Mouse (Mus musculus): ENCODE data around the gene Actl6b. TPM values are rescaled to one million over a fixed set of nuclear protein-coding genes. Genes with fewer than 3 reads are reported as not detected.

Gene Actl6b
- total RNA-seq (2021), result 1 to 10 TPM; 3.2 to 4.6 TPM
- long read RNA-seq, experiment 1, partial matches to known transcripts, result 1 of 8 reads
- long read RNA-seq, experiment 1, other reads (novel, unspliced or antisense), result 6 of 8 reads
- long read RNA-seq, experiment 2, partial matches to known transcripts, result 0 of 3 reads
- long read RNA-seq, experiment 2, other reads (novel, unspliced or antisense), result 2 of 3 reads

DNA sequence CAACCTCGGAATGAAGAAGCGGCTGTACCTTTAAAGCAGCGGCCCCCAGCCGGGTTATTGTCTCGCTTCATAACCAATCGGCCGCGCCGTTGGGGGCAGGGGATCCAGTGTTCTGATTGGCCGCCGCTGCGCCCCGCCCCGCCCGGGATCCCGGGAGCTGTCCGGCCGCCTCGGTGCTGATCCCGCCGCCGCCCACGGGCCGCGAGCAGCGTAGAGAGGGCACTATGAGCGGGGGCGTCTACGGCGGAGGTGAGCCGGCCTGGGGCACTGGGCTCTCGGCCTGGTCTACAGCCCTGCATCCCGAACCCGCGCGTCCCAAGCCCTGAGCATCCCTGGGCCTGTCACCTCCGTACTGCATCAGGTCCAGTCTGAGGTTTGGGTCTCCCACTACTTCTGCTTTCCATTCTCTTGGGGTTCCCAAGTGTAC, at the start of gene Actl6b:
Gene Actl6b, plus strand, starts transcription at position 107 of the 427 bp plus-strand sequence.
- peak; percentile 90 for DNase-seq

DNA sequence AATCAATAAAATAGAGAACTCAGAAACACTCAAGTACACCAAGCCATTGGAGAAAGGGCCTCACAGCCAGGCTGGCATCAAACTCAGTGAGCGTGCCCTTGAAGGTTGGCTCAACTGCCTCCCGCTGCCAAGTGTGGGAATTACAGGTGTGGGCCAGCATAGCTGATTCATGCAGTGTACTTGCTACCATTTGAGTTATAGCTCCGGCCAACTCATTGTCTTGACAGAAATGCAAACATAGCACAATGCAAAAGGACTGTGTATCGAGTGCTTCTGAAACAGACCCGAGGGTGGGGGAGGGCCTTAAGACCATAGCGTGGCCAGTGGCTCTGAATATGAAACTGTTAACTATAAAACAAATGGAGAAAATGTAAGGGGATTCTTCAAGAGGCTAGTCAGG, 49.3 kb upstream of the Actl6b start:
- DNase-seq, result peak; percentile 44

DNA sequence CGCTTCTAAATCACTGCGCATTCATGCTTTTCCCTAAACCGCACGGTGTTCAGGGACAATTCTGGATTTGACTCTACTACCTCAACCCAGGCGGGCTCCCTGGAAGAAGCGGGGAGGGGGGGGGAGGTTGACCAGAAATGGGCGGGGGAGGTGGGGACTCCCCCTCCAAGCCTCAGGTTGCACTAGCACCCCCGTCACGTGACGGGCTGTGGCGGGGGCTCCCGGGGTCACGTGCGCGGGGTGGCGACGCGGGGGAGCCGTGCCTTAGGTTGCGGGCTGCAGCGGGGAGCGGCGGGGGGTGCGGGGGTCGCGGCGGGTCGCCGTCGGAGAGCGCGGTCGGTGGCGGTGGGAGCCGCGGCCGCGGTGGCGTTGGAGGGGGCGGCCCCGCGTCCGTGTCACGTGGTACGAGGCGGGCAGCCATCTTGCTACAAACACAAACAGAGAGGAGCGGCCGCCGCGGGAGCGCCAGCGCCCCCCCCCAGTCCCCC, 43.3 kb upstream of the Actl6b start:
- DNase-seq, result peak; percentile 84

DNA sequence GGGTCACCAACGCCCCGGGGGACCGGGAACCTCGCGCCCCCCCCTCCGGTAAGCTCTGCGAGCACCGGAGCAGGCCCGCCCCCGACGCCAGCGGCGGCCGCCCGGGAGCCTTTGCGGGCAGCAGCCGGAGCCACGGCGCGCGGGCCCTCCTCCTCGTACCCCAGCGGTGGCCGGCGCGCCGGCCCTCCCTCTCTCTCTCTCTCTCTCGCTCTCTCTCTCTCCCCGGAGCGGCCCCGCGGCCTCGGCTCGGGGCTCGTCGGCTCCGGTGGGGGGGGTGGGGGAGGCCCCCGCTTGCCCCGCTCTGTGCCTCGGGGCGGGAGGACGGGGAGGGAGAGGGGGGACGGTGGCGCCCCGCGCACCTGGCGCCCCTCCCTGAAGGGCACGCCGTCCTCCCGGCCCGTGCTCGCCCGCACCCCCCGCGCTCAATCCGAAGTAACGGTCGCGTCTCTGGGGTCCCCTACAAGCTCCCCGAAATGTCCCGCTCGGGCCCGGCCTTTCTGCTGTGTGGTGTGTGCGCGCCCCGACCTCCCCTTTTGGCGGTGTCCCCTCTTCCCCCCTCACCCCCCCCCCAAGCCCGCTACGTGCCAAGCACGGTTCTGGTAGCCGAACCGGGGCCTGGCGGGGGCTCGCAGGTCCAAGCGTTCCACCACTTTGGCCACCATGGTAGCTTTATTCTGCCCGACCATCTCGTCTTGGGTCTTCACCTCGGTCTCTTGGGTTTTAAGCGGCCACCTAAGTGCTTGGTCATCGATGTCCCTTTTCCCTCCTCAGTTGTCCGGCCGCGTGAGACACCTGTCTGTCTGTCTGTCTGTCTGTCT, 42.5 kb upstream of the Actl6b start:
- DNase-seq, result no peak

DNA sequence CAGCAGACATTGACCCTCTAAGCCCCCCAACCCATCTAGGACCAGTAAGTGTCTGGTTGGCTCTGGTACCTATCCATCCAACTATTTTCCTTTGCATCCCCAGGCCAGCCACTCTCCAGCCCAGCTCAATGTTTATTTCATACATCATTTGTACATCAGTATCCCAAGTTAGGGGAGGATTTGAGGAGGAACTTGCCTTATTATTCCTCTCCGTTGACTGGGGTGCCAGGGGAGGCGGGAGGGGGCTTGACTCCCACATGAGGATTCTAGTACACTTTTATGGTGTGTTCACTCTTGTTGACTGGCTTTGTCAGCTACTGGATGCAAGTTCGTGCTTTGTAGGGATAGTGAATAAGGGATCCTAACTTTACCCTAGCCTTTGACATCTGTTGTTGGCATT, 41.6 kb upstream of the Actl6b start:
- DNase-seq, result no peak

DNA sequence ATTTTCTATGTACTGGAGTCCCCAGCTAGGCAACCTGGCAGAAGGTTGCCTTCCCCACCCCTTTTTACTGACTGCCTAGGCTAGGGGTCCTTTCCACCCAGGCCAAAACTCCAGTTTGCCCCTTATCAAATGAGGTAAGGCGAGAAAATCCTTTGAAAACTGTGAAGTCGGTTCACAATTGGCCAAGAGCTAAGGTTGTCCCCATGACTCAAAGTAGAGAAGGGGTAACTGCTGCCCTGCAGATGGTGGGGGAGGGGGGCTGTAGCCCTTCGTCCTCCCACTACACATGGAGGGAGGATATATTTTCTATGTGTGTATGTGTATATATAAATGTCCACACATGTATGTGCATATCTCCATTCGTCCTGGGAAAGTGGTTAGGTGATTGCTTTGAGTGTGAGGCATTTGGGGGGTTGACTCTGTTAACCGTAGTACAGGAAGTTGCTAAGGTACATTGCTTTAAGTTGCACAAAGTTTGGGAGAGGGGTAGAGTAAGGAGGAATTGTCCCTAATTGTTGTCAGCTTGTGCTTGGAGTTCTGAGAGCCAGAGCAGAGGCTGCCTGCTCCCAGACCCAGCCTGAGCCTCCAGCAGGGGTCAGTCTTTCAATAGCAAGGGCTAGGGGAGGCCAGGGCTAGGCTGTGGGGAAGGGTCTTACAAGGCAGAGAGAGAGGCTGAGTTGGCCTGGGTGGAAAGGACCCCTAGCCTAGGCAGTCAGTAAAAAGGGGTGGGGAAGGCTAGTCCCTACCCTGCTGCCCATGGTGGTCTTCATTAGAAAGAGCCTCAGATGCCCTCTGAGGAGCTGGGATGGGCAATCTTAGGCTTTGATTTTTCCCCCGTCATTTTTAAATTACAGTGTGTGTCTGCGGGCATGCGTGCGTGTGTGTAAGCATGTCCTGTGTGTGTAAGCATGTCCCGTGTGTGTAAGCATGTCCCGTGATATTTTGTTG, 40.2 kb upstream of the Actl6b start:
- peak; percentile 62 for DNase-seq

DNA sequence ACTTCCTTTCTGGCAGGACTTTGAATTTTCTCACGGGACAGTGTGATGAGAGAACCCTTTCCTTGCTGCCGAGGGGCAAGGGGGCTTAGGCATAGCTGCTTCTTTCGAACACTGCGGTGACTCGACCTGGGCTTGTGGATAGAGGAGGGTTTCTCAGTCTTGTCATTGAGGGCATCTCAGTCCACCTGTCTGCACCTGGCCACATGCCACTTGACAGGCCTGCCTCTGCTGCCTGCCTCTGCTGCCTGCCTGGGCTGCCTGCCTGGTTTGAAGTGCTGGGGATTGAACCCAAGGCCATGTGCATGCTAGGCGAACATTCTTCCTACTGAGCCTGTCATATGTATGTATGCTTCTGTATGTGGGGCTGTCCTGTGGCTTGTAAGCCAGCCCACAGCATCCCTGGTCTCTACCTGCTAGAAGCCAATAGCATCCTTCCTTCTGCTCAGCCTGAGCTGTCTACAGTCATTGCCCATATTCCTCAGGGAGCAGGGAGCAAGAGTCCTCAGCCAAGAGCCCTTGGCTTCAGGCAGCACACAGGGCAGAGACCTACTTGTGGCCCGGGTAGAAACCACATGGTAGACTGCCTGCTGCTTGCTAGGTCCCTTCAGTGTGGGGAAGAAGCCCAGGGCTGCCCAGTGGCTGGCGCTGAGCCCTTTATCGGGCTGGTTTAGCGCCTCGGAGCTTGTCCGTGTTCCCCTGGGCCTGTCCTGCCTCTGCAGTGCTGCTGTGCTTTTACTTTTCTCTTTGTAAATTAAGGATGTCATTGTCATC, 39.2 kb upstream of the Actl6b start:
- peak; percentile 66 for DNase-seq

DNA sequence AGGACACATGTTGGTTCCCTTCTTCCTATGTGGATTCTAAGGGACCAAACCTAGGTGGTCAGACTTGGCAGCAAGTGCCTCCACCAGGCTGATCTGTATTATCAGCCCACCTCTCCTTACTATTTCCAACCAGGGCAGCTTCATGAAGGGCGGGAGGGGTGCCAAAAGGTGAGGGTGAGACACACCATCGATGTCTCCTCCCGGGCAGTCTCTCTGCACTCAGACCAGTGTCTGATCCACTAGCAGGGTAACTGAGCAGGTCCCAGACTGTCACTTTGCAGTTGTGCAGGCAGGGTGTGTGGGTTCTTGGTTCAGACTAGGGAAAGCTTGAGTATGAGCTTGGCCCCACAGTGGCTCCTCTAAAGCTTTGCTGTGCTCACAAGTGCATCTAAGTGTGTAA, 38.5 kb upstream of the Actl6b start:
- DNase-seq, result no peak

DNA sequence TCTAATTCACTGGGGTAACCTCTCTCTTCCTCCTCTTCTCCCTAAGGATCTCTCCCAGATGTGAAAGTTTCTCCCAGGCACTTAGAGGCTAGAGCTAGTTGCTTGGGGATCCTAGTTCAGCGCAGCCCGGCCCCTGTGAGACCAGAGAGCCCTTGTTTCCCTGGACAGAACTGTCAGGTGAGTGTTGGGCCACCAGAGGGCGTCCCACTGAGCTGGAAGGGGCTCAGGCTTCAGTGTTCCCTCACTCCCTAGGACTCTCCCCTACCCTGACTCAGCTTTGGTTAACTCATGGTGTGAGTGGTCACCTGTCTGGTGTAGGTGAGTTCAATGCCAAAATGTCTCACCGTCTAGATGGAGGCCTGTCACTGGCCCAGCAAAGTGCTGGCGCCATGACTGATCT, 34.9 kb upstream of the Actl6b start, which contains the start of gene Gigyf1:
Gene Gigyf1, plus strand, starts transcription at position 113 of the 400 bp plus-strand sequence.
- DNase-seq, result peak; percentile 69

DNA sequence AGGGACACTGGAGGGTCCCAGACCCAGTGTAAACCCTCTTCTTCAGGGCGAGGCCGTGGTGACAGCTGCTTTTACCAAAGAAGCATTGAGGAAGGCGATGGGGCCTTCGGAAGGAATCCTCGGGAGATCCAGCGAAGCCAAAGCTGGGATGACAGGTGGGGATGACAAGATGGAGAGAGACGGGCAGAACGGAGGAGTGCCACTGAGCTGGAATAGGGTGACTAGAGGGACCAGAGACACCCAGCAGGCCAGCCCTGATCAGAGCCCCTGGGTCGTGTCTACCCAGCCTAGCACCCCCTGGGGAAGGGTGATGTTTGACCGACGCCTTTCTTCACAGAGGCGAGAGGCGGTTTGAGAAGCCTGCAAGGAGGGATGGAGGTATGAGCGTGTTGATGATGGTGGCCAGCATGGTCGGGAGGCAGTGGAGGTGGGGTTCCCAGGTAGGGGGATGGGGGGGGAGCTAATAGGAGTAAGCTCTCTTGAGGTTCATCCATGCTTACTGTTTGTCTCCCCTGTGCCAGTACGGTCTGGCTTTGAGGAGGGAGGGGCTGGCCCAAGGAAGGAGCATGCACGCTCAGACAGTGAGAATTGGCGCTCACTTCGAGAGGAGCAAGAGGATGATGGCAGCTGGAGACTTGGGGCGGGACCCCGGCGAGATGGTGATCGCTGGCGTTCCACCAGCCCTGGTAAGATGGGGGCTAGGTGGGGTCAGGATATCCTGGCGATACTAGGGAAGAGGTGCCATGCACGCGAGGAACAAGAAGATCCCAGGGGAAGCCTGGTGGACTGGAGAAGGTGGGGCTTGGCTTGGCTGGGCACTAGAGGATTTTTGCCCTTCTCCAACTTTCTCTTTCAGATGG, 33.4 kb upstream of the Actl6b start:
- no peak for DNase-seq

DNA sequence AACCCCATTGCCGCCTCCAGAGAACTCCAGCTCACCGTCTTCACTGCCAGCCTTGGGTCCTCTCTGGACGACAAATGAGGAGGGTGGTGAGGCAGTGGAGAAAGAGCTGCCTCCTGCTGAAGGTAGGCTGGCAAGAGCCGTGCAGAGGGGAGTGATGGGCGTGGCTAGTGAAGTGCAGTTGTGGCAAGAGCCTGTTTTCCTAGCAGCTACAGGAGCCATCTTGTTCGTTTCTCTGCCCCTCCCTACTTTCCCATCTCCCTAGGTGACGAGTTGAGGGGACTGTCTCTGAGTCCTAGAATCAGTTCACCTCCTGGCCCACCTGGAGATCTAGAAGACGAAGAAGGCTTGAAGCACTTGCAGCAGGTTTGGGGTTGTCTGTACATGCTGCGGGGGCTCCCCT, 31.5 kb upstream of the Actl6b start:
- DNase-seq, result no peak

DNA sequence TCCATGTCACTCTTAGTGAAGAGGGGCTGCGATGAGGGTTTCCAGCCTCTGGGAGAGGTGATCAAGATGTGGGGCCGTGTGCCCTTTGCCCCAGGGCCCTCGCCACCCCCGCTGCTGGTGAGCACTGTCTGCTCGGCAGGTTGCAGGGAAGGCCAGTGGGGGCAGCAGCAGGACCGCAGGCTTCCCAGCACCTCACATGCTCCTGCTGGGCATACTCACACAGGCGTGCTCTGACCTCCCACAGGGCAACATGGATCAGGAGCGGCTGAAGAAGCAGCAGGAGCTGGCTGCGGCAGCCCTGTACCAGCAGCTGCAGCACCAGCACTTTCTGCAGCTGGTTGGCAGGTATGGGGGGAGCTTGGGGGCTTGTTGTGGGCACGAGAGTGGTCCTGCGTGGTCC, 30.6 kb upstream of the Actl6b start:
- DNase-seq, result no peak

DNA sequence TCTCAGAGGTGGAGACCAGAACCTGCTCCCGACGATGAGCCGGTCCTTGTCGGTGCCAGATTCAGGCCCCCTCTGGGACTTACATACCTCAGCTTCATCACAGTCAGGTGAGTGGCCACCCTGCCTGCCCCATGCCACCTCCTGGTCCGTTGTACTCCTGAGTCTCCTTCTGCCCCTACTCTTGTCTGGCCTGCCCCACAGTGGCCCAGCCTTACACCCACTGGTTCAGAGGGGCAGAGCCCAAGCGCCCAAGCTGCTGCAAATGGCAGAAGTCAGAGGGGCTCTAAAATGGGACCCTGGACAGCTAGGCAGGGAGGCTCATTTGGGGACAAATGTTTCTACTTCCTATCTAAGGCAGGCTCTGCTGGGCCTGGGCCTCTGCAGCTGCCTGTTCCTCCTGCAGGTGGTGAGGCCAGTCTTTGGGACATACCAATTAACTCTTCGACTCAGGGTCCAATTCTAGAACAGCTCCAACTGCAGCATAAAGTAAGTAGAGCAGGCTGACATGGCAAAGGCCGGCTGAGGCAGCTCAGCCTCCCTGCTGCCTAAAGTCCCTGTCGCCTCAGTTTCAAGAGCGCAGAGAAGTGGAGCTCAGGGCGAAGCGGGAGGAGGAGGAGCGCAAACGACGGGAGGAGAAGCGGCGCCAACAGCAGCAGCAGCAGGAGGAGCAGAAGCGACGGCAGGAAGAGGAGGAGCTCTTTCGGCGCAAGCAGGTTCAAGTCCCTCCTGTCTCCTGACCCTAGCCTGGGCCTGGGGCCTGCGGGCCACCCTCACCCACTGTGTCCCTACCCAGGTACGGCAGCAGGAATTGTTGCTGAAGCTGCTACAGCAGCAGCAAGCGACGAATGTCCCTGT, 29.7 kb upstream of the Actl6b start:
- no peak for DNase-seq

DNA sequence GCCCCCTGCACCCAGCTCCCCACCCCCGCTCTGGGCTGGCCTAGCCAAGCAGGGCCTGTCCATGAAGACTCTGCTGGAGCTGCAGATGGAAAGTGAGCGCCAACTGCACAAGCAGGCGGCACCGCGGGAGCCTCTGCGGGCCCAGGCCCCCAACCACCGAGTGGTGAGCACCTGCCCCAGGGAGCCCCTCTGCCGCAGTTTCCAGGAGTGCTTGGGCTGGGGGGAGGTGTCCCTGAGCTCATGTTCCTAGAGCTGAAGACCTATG, 29.1 kb upstream of the Actl6b start:
- no peak for DNase-seq

DNA sequence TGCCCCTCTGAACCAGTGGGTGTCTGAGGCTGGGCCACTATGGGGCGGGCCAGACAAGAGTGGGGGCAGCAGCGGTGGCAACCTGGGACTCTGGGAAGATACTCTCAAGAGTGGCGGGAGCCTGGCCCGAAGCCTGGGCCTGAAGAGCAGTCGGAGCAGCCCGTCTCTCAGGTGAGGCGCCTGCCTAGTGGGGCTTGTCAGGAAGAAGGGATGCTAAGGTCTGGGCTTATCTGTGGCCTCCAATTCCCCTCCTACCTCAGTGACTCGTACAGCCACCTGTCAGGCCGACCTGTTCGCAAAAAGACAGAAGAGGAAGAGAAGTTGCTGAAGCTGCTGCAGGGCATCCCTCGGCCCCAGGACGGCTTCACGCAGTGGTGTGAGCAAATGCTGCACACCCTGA, 28.6 kb upstream of the Actl6b start:
- no peak for DNase-seq

DNA sequence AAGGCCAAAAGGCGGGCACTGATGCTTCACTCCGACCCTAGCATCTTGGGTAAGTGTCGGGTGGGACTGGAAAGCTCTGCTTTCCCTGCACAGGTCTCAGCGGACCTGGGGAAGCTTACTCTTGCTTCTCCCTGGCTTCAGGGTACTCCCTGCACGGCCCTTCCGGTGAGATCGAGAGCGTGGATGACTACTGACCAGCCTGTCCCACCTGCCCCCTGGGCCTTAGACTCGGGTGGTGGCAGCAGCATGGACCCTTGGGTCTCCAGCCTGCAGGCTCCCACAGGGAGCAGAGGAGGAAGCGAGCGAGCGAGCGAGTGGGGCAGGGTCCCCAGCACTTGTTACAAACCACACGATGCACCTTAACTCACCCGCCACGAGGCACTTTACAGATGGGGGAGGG, 27.8 kb upstream of the Actl6b start:
- DNase-seq, result no peak

DNA sequence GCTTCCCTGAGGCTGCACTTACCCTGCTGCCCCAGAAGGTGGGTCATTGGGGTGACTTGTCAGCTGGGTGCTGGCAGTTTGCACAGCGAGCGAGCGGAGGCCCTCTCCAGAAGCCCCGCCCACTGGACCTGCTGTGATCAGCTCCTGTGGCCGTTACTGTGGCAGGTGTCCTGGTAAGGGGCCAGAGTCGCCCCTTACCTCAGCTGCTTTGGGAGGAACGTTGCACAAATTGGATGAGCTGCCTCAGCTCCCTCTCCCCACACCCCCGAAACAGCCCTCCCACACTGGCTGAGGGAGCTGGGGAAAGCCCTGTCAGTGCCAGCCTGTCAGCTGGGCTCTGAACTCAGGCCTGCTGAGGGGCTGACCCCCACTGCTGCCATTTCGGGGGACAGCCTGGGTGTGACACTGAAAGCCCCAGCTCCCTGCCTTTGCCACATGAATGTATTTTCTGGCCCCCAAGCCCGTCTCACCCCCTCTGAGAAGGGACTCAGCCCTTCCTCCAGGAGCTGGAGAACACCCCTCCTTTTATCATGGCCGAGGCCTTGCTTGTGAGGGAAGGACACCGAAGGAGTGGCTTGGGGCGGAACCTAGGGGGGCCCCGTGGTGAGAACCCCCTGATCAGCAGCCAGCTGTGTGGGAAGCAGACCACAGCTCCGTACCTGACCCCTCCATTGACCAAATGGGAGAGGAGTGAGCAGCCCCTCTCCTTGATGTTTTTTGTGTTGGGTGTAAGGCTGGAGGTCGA, 27.0 kb upstream of the Actl6b start:
- DNase-seq, result peak; percentile 67

DNA sequence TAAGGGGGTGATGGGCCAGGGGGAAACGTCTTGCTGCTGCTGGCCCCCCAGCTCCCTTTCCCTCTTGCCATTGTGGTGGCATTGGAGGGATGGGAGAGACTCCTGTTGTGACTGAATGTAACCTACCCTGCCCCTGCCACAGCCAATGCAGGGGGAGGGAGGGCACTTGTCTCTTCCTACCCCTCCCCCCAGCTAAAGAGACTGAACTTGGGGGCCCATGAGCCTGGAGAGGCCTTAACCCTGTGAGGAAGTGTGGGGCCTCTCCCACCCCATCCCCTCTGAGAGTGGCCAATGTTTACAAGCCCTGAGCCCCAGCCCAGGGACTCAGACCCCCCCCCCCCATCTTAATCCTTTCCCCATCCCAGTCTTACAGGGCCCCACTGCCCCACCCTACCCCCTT, 25.9 kb upstream of the Actl6b start:
- no peak for DNase-seq

DNA sequence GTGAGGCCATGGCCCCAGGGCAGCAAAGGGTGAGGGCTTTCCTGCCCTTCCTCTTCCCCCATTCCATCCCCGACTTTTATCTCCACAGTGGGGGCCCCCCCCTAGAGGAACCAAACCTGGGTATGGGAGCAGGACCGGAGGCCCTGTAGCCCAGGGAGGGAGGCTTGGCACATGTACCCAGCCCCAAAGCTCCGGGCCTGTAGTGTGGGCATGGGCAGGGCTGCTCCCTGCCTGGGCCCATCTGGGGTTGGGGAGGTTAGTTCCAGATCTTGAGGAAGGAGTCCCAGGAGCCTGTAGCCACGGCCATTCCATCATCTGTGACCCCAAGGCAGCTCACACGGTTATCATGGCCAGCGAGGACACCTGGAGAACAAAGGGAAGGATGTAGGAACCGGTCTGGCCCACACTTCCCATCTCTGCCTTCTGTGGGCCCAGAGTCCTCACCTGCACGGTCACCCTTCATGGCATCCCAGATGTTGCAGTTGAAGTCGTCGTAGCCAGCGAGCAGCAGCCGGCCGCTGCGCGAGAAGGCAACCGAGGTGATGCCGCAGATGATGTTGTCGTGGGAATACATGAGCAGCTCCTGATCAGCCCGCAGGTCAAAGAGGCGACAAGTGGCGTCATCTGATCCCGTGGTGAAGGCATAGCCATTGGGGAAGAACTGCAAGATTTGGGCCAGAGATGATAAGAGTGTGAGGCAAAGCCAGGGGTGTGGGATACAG, 24.9 kb upstream of the Actl6b start:
- no peak for DNase-seq

Measured in adrenal gland, postnatal 10 days (tissue).